Mouse (Mus musculus): Measurements from ENCODE around the gene Igsf8. TPM values are rescaled to one million over a fixed set of nuclear protein-coding genes. Genes with fewer than 3 reads are reported as not detected.

Igsf8 gene
- polyA plus RNA-seq, 1 experiment from 2014 or later: 55.4 TPM

GRCm38 (mm10) chr1:172309699-172310398 lies 48.4 kb downstream of the Igsf8 start:
- Histone ChIP-seq H3K9me3 (no peaks in the 10 kb centered on the region), H3K27ac (peak overlapping the region; percentile 94), H3K27me3 (ENCODE audit: poor library complexity, severe bottlenecking) (peaks cover 23% of the 10 kb centered on the region), H3K4me1 (peaks cover 71% of the 10 kb centered on the region), H3K4me3 (peak overlapping the region; percentile 47), H3K36me3 (replicated peaks) (no peaks in the 10 kb centered on the region)
- WGBS: 5% methylated on average over 14 of the region's 14 CpGs
- DNase-seq (ENCODE audit: extremely low spot score, low spot score): peak; percentile 95

GRCm38 (mm10) chr1:172311248-172311906 lies 49.9 kb downstream of the Igsf8 start:
- peaks cover 71% of the 10 kb centered on the region for H3K4me1 ChIP-seq
- H3K36me3 ChIP-seq (replicated peaks): peaks cover 8% of the 10 kb centered on the region
- peak overlapping the region; percentile 91 for H3K27ac ChIP-seq
- H3K4me3 ChIP-seq: peak overlapping the region; percentile 78
- no peak for DNase-seq (ENCODE audit: extremely low spot score, low spot score)
- peaks cover 23% of the 10 kb centered on the region for H3K27me3 ChIP-seq (ENCODE audit: poor library complexity, severe bottlenecking)
- 7% methylated on average over 23 of the region's 23 CpGs for WGBS
- H3K9me3 ChIP-seq: no peaks in the 10 kb centered on the region

GRCm38 (mm10) chr1:172311921-172312767 lies 50.7 kb downstream of the Igsf8 start:
- under 1% methylated on average over 44 of the region's 55 CpGs for WGBS
- H3K27me3 ChIP-seq (ENCODE audit: poor library complexity, severe bottlenecking): peaks cover 24% of the 10 kb centered on the region
- H3K27ac ChIP-seq: peak overlapping the region; percentile 91
- H3K9me3 ChIP-seq: no peaks in the 10 kb centered on the region
- H3K36me3 ChIP-seq (replicated peaks): peaks cover 15% of the 10 kb centered on the region
- peak; percentile 88 for DNase-seq (ENCODE audit: extremely low spot score, low spot score)
- H3K4me1 ChIP-seq: peaks cover 74% of the 10 kb centered on the region
- peak overlapping the region; percentile 78 for H3K4me3 ChIP-seq

GRCm38 (mm10) chr1:172312768-172313561 lies 51.5 kb downstream of the Igsf8 start:
- Histone ChIP-seq H3K9me3 (no peaks in the 10 kb centered on the region), H3K36me3 (replicated peaks) (peaks cover 24% of the 10 kb centered on the region), H3K27me3 (ENCODE audit: poor library complexity, severe bottlenecking) (peaks cover 32% of the 10 kb centered on the region), H3K4me1 (peaks cover 77% of the 10 kb centered on the region), H3K27ac (peak overlapping the region; percentile 91), H3K4me3 (peak overlapping the region; percentile 78)
- DNase-seq (ENCODE audit: extremely low spot score, low spot score): no peak
- WGBS: 22% methylated on average over 16 of the region's 16 CpGs

- DNase-seq (ENCODE audit: extremely low spot score, low spot score): no peak
- 70% methylated on average over 10 of the region's 10 CpGs for WGBS
- peak overlapping the region; percentile 91; the same call in 1 of the 2 replicates for H3K27ac ChIP-seq
- H3K36me3 ChIP-seq (replicated peaks): peaks cover 32% of the 10 kb centered on the region
- H3K4me1 ChIP-seq: peaks cover 80% of the 10 kb centered on the region
- peaks cover 41% of the 10 kb centered on the region for H3K27me3 ChIP-seq (ENCODE audit: poor library complexity, severe bottlenecking)
- peak overlapping the region; percentile 78 for H3K4me3 ChIP-seq
- H3K9me3 ChIP-seq: no peaks in the 10 kb centered on the region
Observed at GRCm38 (mm10) chr1:172313613-172314411, 52.4 kb downstream of the Igsf8 start.

GRCm38 (mm10) chr1:172314911-172315310 lies 53.5 kb downstream of the Igsf8 start:
- H3K4me3 ChIP-seq: no peak overlapping the region
- peaks cover 43% of the 10 kb centered on the region for H3K36me3 ChIP-seq (replicated peaks)
- peaks cover 82% of the 10 kb centered on the region for H3K4me1 ChIP-seq
- no peak for DNase-seq (ENCODE audit: extremely low spot score, low spot score)
- H3K27ac ChIP-seq: peak overlapping the region; percentile 91; the same call in 1 of the 2 replicates
- no peaks in the 10 kb centered on the region for H3K9me3 ChIP-seq
- WGBS: 78% methylated on average over 3 of the region's 3 CpGs
- peaks cover 43% of the 10 kb centered on the region for H3K27me3 ChIP-seq (ENCODE audit: poor library complexity, severe bottlenecking)

GRCm38 (mm10) chr1:172317431-172317830 lies 56.0 kb downstream of the Igsf8 start:
- Histone ChIP-seq H3K27ac (peak overlapping the region; percentile 71), H3K4me1 (peaks cover 78% of the 10 kb centered on the region), H3K4me3 (no peak overlapping the region), H3K27me3 (ENCODE audit: poor library complexity, severe bottlenecking) (peaks cover 50% of the 10 kb centered on the region), H3K36me3 (replicated peaks) (peaks cover 55% of the 10 kb centered on the region), H3K9me3 (no peaks in the 10 kb centered on the region)
- no peak for DNase-seq (ENCODE audit: extremely low spot score, low spot score)
- 58% methylated on average over 18 of the region's 18 CpGs for WGBS

- Histone ChIP-seq H3K27me3 (ENCODE audit: poor library complexity, severe bottlenecking) (peaks cover 55% of the 10 kb centered on the region), H3K36me3 (replicated peaks) (peaks cover 55% of the 10 kb centered on the region), H3K27ac (peak overlapping the region; percentile 54; the same call in 1 of the 2 replicates), H3K4me3 (no peak overlapping the region), H3K4me1 (peaks cover 78% of the 10 kb centered on the region), H3K9me3 (no peaks in the 10 kb centered on the region)
- WGBS: 56% methylated on average over 15 of the region's 15 CpGs
- no peak for DNase-seq (ENCODE audit: extremely low spot score, low spot score)
Observed at GRCm38 (mm10) chr1:172317946-172318345, 56.5 kb downstream of the Igsf8 start.

- H3K36me3 ChIP-seq (replicated peaks): peaks cover 55% of the 10 kb centered on the region
- DNase-seq (ENCODE audit: extremely low spot score, low spot score): no peak
- H3K4me1 ChIP-seq: peaks cover 78% of the 10 kb centered on the region
- no peak overlapping the region for H3K4me3 ChIP-seq
- WGBS: 89% methylated on average over 19 of the region's 19 CpGs
- H3K27me3 ChIP-seq (ENCODE audit: poor library complexity, severe bottlenecking): peaks cover 53% of the 10 kb centered on the region
- H3K9me3 ChIP-seq: no peaks in the 10 kb centered on the region
- peak overlapping the region; percentile 54; the same call in 1 of the 2 replicates for H3K27ac ChIP-seq
Observed at GRCm38 (mm10) chr1:172318424-172319035, 57.1 kb downstream of the Igsf8 start.

- WGBS: 91% methylated on average over 7 of the region's 7 CpGs
- H3K4me1 ChIP-seq: peaks cover 77% of the 10 kb centered on the region
Observed at GRCm38 (mm10) chr1:172319346-172319745, 57.9 kb downstream of the Igsf8 start.

GRCm38 (mm10) chr1:172319921-172320411 lies 58.5 kb downstream of the Igsf8 start:
- H3K9me3 ChIP-seq: no peaks in the 10 kb centered on the region
- H3K27me3 ChIP-seq (ENCODE audit: poor library complexity, severe bottlenecking): peaks cover 55% of the 10 kb centered on the region
- no peak for DNase-seq (ENCODE audit: extremely low spot score, low spot score)
- peaks cover 55% of the 10 kb centered on the region for H3K36me3 ChIP-seq (replicated peaks)
- 44% methylated on average over 5 of the region's 5 CpGs for WGBS
- H3K4me3 ChIP-seq: no peak overlapping the region
- peaks cover 77% of the 10 kb centered on the region for H3K4me1 ChIP-seq
- peak overlapping the region; percentile 54; the same call in 1 of the 2 replicates for H3K27ac ChIP-seq

More at GRCm38 (mm10) chr1:172319346-172319745, 57.9 kb downstream of the Igsf8 start:
- Histone ChIP-seq H3K27me3 (ENCODE audit: poor library complexity, severe bottlenecking) (peaks cover 49% of the 10 kb centered on the region), H3K4me3 (no peak overlapping the region), H3K27ac (peak overlapping the region; percentile 54), H3K36me3 (replicated peaks) (peaks cover 55% of the 10 kb centered on the region), H3K9me3 (no peaks in the 10 kb centered on the region)
- no peak for DNase-seq (ENCODE audit: extremely low spot score, low spot score)

Measured in forebrain, embryonic 10.5 days (tissue).